Mouse (Mus musculus): ENCODE results near the gene Sap30. TPM values are rescaled to one million over a fixed set of nuclear protein-coding genes. Genes with fewer than 3 reads are reported as not detected.
A peak's percentile ranks its signal among the peaks of the same experiment; 100 is the strongest.
"Not testable (repeated sequence)": the region's sequence is repeated elsewhere in the genome, so short reads cannot be mapped to it uniquely, and the experiment has no call there.

Sap30 gene
- total RNA-seq, 2 experiments from 2014 or later = 12.5 to 13.7 TPM

- DNase-seq (ENCODE audit: low spot score in 2 of 2) = peak; percentile 57 to 68
These were observed 11.3 kb upstream of the Sap30 start for GRCm38 (mm10) chr8:57498847-57499511.

GRCm38 (mm10) chr8:57498494-57498846, 10.8 kb upstream of the Sap30 start:
- no peak for DNase-seq (ENCODE audit: low spot score in 2 of 2)

GRCm38 (mm10) chr8:57491873-57492272, 4.2 kb upstream of the Sap30 start:
- DNase-seq (ENCODE audit: low spot score in 2 of 2) = no peak

- no peak for DNase-seq (ENCODE audit: low spot score in 2 of 2)
These were observed 2.2 kb upstream of the Sap30 start for GRCm38 (mm10) chr8:57489896-57490295.

GRCm38 (mm10) chr8:57489366-57489765, 1.7 kb upstream of the Sap30 start:
- DNase-seq (ENCODE audit: low spot score in 2 of 2) = no peak

GRCm38 (mm10) chr8:57488312-57488765, 679 bp upstream of the Sap30 start:
- peak; percentile 29 to 46 for DNase-seq (ENCODE audit: low spot score in 2 of 2)

- peak; percentile 55 to 66 for DNase-seq (ENCODE audit: low spot score in 2 of 2)
These were observed 894 bp downstream of the Sap30 start for GRCm38 (mm10) chr8:57486491-57487440.

- no peak for DNase-seq (ENCODE audit: low spot score in 2 of 2)
These were observed 7.1 kb downstream of the Sap30 start for GRCm38 (mm10) chr8:57480606-57481005.

GRCm38 (mm10) chr8:57479700-57480099, 8.0 kb downstream of the Sap30 start:
- DNase-seq (ENCODE audit: low spot score in 2 of 2) = no peak

- DNase-seq (ENCODE audit: low spot score in 2 of 2) = no peak
These were observed 9.3 kb downstream of the Sap30 start for GRCm38 (mm10) chr8:57478406-57478805.

GRCm38 (mm10) chr8:57473751-57474150, 13.9 kb downstream of the Sap30 start:
- DNase-seq (ENCODE audit: low spot score in 2 of 2) = no peak

- DNase-seq (ENCODE audit: low spot score in 2 of 2) = no peak
These were observed 16.8 kb downstream of the Sap30 start for GRCm38 (mm10) chr8:57470863-57471262.

GRCm38 (mm10) chr8:57468624-57469023, 19.0 kb downstream of the Sap30 start:
- peak in 1 of 2 experiments; percentile 30 for DNase-seq (ENCODE audit: low spot score in 2 of 2)

GRCm38 (mm10) chr8:57463757-57464156, 23.9 kb downstream of the Sap30 start:
- DNase-seq (ENCODE audit: low spot score in 2 of 2) = no peak

- DNase-seq (ENCODE audit: low spot score in 2 of 2) = no peak
These were observed 24.8 kb downstream of the Sap30 start for GRCm38 (mm10) chr8:57462839-57463238.

GRCm38 (mm10) chr8:57457942-57458341, 29.7 kb downstream of the Sap30 start:
- no peak for DNase-seq (ENCODE audit: low spot score in 2 of 2)

GRCm38 (mm10) chr8:57457152-57457551, 30.5 kb downstream of the Sap30 start:
- DNase-seq (ENCODE audit: low spot score in 2 of 2) = peak; percentile 13 to 26

GRCm38 (mm10) chr8:57455765-57456164, 31.9 kb downstream of the Sap30 start, which contains the start of gene Scrg1:
TSS of gene Scrg1 (plus strand) at chr8:57455923.
- peak in 1 of 2 experiments; percentile 37 for DNase-seq (ENCODE audit: low spot score in 2 of 2)

GRCm38 (mm10) chr8:57453361-57453760, 34.3 kb downstream of the Sap30 start:
- no peak for DNase-seq (ENCODE audit: low spot score in 2 of 2)

GRCm38 (mm10) chr8:57451896-57452295, 35.8 kb downstream of the Sap30 start:
- DNase-seq (ENCODE audit: low spot score in 2 of 2) = no peak

- no peak for DNase-seq (ENCODE audit: low spot score in 2 of 2)
These were observed 36.9 kb downstream of the Sap30 start for GRCm38 (mm10) chr8:57450726-57451125.

- not testable (repeated sequence) for DNase-seq (ENCODE audit: low spot score in 2 of 2)
These were observed 41.8 kb downstream of the Sap30 start for GRCm38 (mm10) chr8:57445901-57446300.

Data from layer of hippocampus, postnatal 10 days (tissue).